Mouse (Mus musculus): Measurements from ENCODE around the gene Met. TPM values are rescaled to one million over a fixed set of nuclear protein-coding genes. Genes with fewer than 3 reads are reported as not detected.

Gene Met
- total RNA-seq (2021): 5.3 and 7.4 TPM in 2 replicates
- long read RNA-seq, partial matches to known transcripts: 5 of 8 reads
- long read RNA-seq, other reads (novel, unspliced or antisense): 3 of 8 reads

DNA sequence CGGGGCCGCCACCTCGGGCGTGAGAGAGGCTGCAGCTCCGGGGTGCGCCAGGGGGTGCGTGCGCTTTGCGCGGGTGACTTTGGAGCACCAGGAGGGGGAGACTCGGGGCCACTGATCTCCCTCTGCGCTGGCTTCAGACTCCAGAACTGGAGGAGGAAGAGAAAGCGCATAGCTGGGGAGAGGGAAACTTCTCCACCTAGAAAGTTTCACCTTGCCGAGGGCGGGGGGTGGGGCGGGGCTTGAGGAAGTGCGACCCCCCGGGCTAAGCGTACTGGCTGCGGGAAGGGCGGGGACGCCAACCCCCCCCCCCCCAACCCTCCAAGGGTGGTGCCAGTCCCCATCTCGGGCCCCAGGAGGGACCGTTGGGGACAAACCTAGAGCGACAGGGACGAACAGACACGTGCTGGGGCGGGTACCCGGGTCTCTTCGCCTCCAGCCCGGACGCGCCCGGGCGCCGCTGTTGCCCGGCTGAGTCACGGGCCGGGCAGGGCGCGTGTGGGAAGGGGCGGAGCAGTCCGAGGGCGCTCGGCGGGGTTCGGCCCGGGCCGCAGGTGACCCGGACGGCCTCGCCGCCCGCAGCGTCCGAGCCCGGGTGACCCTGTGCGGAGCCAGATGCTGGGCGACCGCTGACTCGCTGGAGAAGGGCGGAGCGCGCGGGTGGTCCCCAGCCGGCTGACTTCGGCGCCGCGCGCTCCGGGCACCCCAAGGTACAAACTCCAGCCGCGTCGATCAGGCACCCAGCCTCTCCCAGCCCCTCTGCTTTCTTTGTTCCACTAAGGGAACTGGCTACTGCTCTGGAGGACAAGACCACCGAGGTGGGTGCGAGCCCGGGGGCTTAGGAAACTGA lies at the start of gene Met:
TSS of gene Met (plus strand) at position 367 of the 847 bp plus-strand sequence.
- peak; percentile 72 for DNase-seq

DNA sequence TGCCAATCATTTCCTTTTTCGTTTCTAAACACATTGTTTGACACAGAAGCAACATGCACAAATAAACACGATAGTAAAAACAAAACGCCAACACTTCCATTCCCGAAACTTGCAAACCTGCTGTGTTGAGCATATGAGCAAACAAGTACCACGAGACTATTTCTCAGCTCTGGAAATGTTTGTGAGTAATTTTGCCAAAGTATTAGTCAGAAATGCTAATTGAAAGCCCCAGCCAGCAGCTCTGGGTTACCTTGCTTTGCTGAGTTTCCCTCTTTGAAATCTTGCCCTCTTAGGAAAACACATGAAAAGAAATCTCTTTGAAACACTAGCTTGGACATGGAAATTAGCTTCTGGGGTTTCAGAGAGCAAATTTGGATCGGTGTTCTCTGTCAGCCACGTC lies 45.4 kb upstream of the Met start:
- DNase-seq: no peak

DNA sequence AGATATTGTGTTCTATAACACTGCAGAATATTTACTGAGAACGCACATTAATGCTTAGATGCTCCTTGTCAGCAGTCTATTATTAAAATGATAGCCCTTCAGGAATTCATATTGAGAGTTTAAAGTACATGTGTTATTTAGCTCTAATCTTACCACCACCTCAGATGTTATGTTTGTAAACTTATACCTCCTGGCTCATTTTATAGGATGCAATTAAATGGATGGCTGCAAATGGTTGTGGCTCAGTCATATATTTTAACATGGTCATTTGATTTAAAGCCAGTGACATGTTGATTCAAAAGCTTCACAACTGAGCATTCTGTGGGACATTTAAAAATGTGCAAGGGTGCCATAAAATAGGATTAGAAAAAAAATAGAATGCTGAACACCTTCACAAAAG lies 41.2 kb upstream of the Met start:
- no peak for DNase-seq

DNA sequence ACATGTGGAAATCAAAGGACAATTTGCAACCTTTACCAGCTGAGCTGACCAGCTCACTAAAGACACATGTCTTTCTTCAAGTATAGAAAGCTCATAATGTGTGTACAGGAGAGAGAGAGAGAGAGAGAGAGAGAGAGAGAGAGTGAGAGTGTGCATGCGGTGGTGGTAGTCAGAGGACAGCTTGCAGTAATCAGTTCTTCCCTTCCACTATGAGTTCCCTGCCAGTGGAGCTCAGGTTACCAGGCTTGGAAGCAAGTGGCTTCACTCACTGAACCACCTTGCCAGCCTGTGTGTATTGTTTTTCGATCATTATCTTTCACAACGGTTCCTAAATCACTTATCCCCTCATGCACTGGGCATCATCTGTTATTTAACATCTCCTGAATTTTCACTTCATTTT lies 34.6 kb upstream of the Met start:
- no peak for DNase-seq

DNA sequence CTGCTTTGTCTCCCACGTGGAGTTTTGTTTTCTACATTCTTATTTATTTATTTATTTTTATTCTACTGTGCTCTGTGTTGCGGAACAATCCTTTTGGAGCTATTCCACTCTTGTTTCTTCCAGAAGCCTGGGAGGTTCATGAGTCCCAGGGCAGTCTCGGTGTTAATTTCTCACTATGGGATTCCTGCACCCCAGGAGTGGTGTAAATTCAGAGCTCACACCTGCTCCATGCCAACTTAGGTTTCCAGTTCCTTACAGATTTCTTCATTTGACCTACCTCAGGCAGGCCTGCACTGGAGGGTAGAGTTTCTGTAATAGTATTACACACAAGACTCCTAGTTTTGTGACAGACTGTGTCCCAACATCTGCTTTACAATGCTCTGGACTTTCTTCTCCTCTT lies 34.0 kb upstream of the Met start:
- no peak for DNase-seq

DNA sequence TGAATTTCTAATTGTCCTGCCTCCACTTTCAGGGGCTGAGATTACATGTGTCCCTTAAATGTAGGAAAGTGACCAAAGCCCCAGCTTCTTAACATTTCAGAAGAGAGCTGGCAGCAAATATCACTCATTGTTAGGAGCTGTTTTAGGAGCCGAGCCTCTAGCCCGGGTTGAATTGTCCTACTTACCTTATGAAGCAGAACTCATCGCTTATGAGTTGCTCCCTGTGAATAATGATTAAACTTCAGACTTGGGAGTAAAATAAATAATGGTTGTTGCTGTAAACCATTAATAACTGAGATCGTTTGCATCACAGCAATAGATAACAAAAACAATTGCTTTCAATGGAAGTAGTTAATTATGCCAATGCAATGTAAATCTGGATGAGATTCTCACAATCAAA lies 20.3 kb upstream of the Met start:
- no peak for DNase-seq

DNA sequence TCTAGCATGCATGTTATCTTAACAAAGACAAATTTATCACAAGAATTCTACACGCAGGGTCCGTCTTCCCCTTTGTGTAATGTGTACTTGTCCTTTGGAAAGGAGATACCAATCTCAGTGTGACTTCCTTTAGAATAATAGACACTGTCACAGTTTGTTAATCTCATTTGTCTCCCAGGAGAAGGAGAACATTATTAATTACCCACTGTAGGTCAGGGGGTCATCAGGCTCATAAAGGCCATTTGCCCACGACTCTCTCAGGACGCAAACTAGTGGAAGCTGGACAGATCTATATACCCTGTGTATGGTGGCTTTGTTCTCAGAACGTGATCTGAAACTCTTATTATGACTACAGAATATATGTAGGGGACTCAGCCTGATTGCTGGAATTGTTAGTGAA lies 12.3 kb upstream of the Met start:
- no peak for DNase-seq

DNA sequence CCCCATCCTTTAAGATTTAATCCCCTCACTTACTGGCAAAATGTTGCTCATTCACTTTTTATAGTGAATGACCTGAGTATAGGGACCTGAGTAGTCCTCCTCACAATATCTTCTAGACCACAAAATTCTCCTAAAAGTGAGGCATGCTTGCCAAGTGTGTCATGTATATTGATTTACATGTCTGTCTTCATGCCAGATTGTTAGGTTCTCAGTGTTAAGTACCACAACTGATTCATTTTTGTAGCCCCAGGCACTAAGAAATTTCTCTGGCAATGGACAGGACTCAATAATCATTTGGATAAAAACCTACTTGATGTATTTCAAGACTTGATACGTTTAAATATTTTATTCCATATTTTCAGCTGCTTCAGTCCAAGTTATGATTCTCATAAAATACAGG lies 8.5 kb upstream of the Met start:
- DNase-seq: no peak

DNA sequence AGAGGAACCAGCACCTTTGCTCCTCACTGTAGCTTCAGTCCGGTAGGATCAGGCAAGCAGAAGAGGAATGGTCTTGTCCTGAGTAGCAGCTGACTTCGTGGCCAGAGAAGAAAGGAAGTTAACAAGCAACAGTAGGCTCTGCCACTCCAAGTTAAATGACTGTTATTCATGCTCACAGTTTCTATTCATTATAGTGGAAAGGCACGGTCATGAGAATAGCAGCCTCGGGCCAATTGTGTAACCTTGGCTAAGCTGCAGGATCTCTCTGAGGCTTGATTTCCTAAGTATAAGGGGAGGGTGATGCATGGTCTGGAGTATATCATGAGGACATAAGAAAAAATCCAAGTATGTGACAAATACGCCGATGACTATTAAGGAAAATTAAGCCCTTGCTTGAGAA lies 4.0 kb upstream of the Met start:
- no peak for DNase-seq

DNA sequence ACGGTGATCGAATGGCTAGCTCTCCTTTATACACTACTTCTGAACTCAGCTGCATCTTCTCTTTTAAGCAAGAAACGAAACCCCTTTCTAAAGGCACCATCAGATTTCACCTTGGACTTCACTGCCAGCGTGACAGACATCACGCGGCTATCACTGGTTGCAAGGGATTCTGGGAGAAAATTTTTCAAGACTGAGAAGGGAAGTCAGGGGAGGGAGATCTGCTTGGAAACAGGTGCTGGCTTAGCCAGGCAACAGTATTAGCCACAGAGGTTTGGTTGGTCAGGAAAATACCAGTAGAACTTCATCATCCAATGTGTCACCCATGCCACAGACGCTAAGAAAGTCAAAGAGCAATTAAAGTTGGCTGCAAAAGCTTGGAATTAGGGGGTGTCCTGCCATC lies 2.2 kb upstream of the Met start:
- DNase-seq: no peak

DNA sequence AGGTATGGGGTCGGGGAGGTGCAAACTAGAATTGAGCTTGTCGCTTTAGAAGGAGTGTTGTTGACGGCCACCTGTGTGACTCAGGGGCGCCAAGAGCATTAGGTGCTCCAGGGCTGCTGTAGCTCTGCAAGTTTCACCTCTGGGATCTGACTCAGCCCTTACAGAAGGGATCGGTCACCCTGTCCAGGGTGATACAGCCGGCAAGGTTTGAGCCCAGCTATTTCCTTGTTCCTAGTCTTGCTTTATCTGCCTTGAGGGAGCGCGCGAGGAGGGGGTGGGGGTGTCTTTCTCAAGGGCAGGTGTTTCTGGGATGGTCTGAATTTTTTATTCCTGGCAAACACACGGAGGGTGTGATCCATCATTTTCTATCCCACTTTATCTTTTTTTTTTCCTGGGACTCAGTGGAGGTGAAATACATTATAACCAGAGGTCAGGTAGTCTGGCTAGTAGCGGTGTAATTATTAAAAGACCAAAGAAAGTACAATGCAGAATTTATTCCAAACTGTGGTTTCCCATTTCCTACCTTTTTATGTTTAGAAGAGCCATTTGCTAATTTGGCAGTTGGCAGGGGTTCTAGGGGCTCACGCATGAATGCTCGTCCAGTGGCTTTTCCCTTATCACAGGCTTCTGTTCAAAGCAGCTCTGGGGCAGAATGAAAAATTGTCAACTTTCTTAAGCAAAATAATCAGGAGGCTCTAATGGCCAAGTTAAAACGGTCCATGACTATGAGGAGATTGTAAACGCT lies 853 bp downstream of the Met start:
- no peak for DNase-seq

DNA sequence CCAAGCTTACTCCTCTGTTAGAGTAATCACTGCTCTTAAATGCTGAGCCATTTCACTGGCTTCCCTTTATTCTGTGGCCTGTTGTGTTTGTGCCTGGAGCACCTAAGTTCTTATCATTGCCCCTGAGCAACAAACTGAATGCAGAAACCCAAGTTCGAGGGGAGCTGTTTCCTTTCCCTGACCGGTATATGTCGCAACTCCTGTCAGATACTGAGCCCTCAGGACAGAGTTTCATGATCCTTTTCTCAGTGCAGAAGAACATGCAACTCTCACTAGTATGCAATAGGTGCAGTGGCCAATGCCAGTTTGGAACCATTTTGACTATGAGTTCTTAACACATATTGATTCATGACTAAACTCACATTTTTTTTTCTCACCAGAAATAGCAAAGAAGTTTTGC lies 2.9 kb downstream of the Met start:
- DNase-seq: no peak

DNA sequence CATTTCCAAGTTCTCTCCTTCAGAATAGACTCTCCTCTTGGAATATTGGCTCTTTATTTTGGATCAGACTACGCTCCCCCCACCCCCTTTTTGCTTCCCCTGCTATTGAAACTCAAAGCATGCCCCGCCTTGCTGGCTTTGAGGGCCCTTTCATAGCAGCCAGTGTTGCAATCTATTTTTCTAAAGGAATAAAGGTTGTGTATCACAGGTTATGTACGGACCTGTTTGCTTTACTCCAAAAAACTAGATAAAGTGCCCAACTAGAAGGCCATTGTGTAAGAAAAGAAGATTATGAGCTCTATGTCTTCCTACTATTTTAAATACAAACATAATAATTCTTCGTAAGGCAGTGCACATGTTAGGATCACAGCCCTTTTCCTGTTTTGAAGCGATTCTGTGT lies 5.4 kb downstream of the Met start:
- DNase-seq: no peak

DNA sequence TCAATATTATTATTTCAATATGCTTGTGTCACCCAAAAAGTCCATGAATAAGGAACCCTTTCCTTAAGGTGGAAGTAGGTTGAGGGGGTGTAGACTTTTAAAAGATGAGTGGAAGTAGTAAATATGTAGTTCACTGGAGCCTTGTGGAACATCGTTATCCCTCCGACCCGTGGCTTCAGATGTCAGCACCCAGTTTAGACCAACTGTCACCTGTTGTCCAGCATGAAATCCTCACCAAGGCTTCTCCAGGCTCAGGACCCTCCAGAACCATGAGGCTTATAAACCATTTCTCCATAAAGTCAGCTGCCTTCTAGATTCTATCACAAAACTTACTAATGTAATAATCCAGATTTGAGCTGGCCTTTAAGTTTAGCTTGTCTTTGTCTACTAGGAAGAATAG lies 9.5 kb downstream of the Met start:
- DNase-seq: no peak

DNA sequence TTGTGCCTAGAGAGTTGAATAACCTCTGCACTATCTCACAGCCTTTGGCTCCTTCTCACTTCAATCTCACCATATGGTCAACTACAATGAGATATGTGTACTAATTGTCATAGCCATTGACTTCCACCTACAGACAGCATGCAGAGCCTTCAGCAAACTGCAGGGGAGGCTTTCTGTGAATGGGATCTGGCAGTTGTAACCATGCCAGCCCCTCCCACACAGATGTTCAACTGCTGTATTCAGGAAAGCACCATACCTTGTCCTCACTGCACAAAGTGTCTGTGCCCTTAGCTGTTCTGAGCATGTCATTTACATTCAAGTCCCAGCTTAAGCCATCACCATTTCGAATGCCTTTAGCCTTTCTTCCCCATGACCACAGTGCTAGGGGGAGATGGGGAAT lies 14.2 kb downstream of the Met start:
- no peak for DNase-seq

DNA sequence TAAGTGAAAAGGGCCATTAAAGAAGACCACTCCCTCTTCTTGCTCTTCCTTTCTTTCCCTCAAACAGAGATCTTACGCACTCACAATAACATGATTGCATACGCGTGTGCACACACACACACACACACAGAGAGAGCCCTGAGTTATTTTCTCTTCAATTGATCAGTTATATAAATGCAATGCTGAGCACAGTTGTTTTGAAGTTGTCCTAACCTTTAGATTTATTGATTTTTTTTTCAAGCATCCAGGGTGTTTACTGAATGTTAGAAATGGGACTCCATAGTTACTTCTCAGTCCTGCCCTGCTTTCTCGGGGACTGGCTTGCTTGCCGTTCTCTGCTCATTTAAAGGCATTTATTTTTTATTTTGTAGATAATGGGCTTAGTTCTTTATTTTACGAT lies 14.7 kb downstream of the Met start:
- DNase-seq: no peak

DNA sequence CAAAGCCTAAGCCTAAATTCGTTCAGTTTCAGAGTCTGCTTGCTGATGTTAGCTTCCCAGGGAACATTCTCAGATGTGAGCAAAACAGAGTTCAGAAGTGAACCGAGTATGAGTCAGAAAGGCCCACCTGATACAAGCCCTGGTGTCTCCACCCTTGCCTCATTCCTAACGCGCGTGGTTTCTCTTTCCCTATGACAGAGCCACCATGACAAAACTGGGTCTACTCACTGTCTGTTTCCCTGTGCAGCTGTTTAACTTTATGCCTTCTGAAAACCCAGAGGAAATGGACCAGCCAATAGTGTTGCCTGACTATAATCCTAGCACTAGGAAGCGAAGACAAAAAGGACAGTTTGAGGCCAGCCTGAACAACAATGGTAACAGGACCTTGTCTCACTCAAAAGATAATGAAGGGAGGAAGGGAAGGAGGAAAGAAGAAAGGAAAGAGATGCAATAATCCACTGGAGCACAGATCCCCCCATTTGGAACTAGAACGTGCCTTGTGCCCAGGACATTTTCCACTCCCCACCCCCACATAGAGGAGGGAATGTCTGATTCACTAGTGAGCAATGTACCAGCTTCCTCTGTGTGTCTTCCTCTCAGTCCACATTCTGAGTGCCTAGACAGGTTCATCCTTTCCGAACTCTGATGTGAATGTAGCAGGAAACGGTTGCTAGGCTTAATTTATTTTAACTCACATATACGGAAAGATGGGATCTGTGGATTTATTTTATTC lies 15.4 kb downstream of the Met start:
- no peak for DNase-seq

DNA sequence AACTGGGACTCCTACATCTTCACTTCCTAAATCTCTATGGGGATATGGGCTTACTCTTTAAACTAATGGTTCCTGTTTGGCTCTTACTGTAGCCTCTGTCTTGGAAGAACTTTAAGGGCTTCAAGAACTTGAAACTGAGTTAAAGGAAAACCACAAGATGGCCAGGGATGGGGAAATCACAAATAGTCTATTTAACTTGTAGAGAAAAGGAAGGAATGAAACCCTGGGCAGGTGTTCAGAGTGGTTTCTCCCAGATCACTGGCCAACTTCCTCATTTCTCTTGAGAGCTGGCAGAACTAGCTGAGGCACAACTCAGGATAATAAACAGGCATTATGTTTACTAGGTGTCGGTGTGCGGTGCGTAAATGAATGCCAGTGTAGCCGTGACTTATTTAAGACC lies 17.5 kb downstream of the Met start:
- DNase-seq: no peak

DNA sequence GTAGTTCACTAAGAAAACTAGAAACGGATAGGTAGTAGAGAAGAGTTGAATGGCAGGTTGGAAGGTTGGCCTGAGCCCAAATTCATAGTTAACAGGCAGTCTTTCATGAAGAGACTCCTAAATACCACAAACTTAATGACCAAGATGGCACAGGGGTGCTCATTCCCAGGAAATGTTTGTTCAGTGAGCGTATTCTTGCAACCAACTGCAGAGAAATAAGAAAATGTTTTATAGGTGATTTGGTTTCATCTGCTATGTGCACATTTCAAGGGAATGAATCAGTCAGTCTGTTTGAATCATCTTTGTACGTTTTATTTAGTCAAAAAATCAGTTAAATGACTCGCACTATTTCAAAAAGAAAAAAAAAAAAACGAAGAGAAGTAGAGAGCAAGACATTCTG lies 21.6 kb downstream of the Met start:
- no peak for DNase-seq

DNA sequence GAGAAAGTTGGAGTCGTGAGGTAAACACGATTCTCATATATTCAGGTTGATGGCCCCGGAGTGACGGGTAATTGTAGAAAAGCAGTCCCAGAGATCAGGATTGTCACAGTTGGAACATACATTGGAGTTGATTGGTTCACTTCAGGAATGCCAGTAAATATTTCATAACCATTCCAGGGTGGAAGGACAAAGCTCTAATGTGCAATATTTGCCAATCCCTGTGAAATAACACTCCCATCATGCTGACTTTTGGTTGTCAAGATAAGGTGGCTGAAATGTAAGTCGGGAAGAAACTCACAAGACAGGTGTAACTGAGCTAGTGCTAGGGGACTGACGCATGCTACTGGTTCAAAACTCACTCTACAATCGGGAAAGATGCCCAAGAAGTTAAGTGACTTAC lies 22.2 kb downstream of the Met start:
- DNase-seq: no peak

DNA sequence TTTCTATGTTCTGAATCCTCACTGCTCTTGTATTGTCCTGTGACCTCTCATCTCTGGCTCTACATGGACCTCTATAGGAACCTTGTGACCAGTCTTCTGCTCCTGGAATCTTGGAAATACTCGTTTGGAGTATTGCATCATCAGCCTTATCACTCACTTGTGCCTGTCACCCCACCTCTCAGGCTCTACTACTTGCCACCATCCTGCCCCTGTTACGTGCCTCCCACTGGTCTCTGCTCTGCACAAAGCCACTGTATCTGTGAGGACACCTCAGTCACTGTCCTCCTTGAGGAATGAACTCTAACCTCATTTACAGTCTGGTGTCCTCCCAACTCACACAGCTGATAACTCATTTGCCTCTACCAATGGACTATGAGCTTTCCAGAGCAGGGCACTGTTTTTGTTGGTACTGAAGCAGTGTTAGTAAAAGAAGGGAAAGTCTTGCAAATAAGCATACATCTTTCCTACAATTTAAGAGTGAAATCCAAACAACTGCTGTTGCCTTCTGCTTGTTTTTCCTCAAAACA lies 24.8 kb downstream of the Met start:
- DNase-seq: no peak

DNA sequence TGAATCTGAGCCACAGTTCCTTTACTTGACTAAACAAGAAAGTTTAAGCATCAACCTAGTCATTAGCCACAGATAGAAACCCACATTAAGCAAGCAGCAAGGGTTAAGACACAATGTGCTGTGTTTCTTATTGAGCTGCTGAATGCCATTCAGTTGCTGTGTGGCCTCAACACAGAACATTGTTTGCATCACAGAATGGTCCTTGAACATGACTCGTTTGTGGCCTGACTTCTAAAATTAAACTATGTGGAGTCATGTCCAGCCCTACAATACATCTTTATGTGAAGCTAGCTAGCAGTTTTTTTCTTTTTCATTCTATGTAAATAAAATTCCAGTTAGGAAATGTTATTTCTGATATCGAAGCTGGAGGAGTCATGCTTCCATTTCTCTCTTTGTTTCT lies 27.2 kb downstream of the Met start:
- DNase-seq: no peak

DNA sequence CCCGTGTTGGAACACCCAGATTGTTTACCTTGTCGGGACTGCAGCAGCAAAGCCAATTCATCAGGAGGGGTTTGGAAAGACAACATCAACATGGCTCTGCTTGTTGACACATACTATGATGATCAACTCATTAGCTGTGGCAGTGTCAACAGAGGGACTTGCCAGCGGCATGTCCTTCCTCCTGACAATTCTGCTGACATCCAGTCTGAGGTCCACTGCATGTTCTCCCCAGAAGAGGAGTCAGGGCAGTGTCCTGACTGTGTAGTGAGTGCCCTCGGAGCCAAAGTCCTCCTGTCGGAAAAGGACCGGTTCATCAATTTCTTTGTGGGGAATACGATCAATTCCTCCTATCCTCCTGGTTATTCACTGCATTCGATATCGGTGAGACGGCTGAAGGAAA lies 27.9 kb downstream of the Met start:
- DNase-seq: no peak

All from adrenal gland, postnatal 25 days (tissue).